Mouse (Mus musculus) brown adipose tissue, adult 24 weeks (tissue): ENCODE measurements at regions not wholly inside any gene's neighbourhood (a gene's known extent, or its start where the extent isn't known, plus 50 kb on each side); places are given as distances from the start of the nearest gene placed in this dataset.
"Not testable (repeated sequence)": the region's sequence is repeated elsewhere in the genome, so short reads cannot be mapped to it uniquely, and the experiment has no call there.

ENCODE experiments used
- H3K27ac ChIP-seq: fragments of 200-500 bp; replicated peaks from 2 replicates; pipeline ENCODE4 v1.5.1; 2012; ENCODE audit warnings: low read depth, mild to moderate bottlenecking, low read length
- H3K4me1 ChIP-seq: fragments of 200-500 bp; 2 replicates; pipeline ENCODE4 v1.6.1; 2012; ENCODE audit warnings: low read length, mixed read lengths; ENCODE audit not compliant: control insufficient read depth, insufficient read depth, insufficient read length
- H3K4me3 ChIP-seq: fragments of 200-500 bp; 2 replicates; pipeline ENCODE4 v1.5.1; 2012; ENCODE audit warnings: low read depth, mild to moderate bottlenecking, low read length, moderate library complexity; ENCODE audit not compliant: insufficient read depth

DNA sequence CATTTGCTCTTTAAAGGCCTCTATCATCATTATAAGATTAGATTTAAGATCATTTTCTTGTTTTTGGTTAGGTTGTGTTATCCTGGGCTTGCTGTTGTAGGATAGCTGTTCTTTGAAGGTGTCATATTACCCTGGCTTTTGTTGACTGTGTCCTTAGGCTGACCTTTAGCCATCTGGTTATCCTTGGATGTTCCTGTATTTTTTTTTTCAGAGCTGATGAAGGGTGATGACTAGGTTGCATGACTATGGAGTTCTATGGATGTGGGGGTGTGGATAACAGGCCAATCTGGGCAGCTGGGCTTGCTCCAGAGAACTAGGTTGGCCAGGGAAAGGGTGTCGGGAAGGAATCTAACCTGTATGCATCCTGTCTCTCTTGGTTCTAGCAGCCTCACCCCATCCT, 74.2 kb downstream of the Dmrta1 start:
- H3K4me1 ChIP-seq = no peaks in the 10 kb centered on the region
- no peak overlapping the region for H3K4me3 ChIP-seq
- H3K27ac ChIP-seq = no peak overlapping the region

DNA sequence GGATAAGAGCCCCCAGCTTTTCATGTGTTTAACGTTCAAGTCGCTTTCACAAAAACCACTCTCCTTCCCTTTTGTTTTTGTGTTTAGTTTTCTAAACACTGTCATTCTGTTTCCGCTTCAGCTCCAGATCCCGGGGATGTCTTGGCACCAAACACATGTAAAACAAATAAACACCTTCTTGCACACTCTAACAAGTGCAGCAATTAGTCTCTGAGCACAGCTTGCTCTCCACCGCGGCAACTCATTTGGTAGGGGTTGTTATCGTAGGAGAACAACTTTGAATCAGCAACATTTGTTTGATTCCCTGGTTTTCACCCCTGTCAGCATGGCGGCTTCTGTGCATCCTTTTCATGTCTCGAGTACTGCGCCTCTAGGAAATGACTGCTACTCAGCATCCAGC, 97.0 kb downstream of the Dmrta1 start:
- Histone ChIP-seq H3K4me3 (no peak overlapping the region), H3K4me1 (no peaks in the 10 kb centered on the region), H3K27ac (no peak overlapping the region)

DNA sequence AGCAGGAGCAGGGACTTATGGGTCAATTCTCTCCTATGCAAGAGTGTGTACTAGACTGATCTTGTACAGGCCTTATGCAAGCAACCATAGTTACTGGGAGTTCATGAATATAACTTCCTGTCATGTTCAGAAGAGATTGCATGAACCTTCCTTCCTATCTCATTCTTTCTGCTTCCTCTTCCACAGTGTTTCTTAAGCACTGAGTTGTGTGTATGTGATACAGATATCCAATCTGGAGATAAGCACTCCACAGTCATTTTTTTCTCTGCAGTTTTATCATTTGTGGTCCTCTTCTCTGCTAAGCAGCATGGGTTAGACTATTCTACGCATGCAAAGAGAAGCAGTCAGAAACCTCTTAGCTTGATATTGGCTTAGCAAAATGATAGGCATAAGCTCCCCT, 102.3 kb downstream of the Dmrta1 start:
- Histone ChIP-seq H3K27ac (no peak overlapping the region), H3K4me1 (no peaks in the 10 kb centered on the region), H3K4me3 (no peak overlapping the region)

DNA sequence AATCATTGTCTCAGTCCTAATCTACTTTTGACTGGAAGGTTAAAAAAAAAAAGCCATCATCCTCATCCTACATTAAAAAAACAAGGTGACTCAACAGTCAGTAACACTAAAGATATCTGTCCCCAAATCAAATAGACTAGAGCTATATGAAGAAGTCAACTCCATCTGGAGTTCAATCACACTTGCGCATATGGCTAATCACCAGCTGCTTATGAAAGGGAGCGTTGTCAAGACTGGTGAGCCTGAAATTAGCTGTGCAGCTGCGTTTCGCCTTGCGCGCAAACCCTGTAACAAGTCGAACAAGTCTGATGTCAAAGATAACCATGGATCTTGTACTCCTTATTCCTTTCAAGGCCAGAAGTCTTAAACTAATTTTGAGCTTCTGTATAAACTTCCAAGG, 137.6 kb downstream of the Dmrta1 start:
- H3K4me3 ChIP-seq = no peak overlapping the region
- no peak overlapping the region for H3K27ac ChIP-seq
- H3K4me1 ChIP-seq = no peaks in the 10 kb centered on the region

DNA sequence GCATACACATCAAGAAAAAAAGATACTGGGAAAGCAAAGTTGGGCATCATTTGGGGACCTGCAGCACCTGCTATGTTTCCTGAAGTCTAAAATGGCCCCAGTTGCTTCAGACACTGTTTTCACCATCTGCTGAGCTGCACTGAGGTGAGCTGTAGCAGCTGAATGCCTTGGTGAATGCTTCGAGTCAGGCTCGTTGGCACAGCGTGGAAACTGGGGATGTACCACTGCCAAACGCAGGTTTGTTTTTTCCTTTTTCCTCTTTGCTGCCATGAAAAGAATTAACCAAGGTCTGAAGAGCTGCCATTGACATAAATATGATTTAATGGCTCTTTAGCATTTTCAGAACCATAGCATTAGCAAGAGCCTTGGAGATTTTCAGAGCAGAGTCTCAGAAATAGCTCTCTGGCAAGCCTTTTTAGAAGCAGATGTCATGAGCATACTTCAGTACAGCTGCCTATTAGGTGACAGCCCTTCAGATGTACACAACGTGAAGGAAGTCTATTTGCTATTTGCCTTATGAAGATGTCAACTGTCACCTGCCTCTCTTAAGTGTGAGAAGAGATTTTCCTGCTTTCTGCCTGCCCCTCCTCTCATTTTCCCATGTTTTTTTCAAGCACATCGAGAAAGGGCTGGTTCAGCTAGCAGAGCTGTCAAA, 155.4 kb downstream of the Dmrta1 start:
- Histone ChIP-seq H3K27ac (no peak overlapping the region), H3K4me3 (no peak overlapping the region), H3K4me1 (no peaks in the 10 kb centered on the region)

DNA sequence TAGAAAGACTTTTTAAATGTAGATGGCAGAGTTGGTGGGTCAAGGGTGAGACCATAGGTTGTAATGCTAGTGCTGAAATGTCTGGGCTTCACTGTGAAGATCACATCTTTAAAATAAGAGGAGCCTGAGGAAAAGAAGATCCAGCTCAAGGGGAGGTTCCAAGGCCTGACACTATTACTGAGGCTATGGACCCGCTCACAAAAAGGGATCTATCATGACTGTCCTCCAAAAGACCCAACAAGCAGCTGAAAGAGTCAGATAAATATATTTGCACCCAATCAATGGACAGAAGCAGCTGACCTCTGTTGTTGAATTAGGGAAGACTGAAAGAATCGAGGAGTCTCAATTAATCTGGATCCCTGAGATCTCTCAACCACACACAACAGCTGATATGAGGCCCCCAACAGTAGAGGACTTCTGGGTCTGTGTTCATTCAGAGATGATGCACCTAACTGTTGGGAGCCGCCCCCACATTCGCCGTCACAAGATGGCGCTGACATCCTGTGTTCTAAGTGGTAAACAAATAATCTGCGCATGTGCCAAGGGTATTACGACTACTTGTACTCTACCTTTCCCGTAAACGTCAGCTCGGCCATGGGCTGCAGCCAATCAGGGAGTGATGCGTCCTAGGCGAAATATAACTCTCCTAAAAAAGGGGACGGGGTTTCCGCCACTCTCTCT, 196.3 kb downstream of the Dmrta1 start:
- H3K4me3 ChIP-seq = peak overlapping the region; percentile 14; the same call in 1 of the 2 replicates
- H3K27ac ChIP-seq, H3K4me1 ChIP-seq: not testable (repeated sequence)

DNA sequence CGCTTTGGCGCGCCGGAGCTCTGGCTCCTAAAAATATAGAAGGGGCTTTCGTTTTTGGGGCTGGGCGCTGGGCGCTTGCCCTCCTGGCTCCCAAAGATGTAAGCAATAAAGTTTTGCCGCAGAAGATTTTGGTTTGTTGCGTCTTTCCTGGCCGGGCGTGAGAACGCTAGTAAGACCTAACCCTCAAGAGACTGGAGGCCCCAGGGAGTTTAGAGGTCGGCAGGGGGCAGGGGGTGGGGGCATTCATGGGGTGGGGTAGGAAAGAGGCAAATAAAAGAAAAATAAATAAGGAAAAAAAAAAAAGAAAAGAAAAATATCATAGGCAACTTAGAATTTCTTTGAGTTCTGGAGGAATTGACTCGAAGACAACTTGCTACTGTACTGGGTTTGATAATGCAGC, 196.9 kb downstream of the Dmrta1 start:
- not testable (repeated sequence) for H3K4me3 ChIP-seq, H3K4me1 ChIP-seq, H3K27ac ChIP-seq

DNA sequence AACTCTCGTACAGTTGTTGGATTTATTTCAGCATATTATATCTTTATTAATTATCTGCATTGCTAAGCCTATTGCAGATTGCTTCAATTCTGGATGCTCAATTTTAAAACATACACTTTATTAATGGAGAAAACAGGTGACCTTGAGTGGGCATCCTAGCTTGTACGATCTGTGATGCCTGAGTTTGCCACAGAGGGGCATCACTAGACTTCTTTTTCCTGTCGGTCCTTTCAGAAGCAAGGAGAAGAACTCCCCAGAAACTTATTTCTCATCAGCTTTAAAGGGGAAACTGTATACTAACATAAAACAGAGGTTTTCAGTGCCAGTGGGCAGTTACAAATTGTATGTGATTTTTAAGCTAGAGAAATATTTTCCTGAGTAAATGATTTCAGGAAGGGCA, 201.8 kb downstream of the Dmrta1 start:
- Histone ChIP-seq H3K4me3 (no peak overlapping the region), H3K4me1 (no peaks in the 10 kb centered on the region), H3K27ac (no peak overlapping the region)

DNA sequence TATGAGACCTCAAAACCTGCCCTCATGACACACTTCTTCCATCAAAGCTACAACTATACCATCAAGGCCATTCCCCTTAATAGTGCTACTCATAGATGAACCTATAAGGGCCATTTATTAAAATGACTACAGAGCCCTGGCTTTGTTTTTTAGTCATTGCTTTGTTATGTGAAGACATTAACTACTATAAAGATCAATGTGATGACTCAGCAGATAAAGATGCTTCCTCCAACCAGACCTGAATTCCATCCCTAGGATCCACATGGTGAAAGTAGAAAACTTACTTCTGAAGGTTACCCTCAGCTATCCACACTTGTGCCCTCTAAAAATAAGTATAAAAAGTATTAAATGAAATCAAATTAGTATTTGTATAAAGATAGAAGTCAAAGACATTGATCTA, 230.4 kb downstream of the Dmrta1 start:
- Histone ChIP-seq H3K4me1 (no peaks in the 10 kb centered on the region), H3K27ac (no peak overlapping the region), H3K4me3 (no peak overlapping the region)

DNA sequence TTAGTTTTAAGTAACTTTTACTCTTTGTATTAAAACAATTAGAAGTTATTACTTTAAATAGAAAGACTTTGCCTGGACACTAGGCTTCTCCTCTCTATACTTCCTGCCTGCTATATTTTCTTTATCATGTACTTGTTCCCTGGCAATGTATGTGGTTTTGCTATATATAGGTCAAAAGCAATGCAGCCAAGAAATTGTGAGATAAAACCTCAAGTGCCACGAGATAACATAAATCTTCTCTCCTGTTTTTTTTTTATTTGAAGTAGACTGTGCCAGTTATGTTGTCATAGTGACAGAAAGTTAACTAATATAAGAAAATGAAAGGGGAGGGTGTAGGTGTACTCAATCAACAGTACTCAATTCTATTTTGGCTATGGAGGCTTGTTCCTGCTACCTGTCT, 258.4 kb downstream of the Dmrta1 start:
- Histone ChIP-seq H3K4me1 (no peaks in the 10 kb centered on the region), H3K4me3 (no peak overlapping the region), H3K27ac (no peak overlapping the region)

DNA sequence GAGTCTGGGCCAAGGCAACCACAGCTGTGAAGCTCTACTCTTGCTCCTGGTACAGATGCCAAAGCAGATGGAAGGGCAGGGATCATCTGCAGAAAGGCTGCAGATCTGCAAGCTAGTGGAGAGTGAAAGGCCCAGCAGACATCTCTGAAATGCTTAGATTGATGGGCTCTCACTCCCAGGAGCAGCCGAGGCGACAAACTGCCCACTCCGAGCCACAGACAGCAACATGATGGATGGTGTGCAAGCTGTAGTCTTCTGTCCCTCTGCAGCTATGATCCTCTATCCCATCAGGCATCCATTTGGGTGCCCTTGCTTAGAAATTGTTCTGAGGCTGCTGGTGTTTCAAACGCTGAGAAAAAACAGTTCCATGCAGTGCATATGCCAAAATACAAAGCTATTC, 262.1 kb downstream of the Dmrta1 start:
- no peaks in the 10 kb centered on the region for H3K4me1 ChIP-seq
- H3K27ac ChIP-seq = no peak overlapping the region
- H3K4me3 ChIP-seq = no peak overlapping the region

DNA sequence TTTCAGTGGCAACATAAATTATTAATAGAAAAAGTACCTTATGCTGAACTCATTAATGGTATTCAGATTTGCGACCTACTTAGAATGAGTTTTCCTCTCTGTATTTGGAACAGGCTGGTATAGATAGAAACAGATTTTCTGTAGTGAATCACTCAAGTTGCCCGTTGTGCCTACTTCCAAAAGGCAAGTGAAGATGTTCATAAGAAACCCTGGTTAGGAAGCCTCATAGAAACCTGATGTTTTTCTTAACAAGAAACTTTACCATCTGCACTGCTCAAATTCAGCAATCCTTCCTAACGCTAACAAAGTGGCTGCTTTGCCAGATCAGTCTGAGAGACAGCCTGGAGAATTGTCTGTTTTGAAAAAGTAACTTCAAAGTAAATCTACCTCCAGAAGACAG, 242.5 kb upstream of the Zfp352 start:
- no peaks in the 10 kb centered on the region for H3K4me1 ChIP-seq
- no peak overlapping the region for H3K4me3 ChIP-seq
- no peak overlapping the region for H3K27ac ChIP-seq

DNA sequence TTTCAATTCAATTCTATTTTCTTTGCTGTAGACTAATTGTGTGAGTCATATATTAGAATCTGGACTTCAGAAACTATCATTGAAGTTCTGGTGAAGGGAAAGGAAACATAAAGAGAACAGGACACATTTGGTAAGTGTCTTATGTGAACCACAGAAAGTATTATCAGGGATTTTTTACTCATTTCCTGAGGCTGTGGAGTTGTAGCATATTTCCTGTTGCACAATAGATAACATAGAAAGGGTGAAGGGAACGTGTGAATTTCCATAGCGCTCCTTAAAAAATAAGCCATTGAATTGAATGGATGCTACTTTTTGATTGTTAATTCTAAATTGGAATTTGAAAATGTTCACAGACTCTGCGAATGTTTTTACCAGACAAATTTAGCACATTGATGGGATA, 215.2 kb upstream of the Zfp352 start:
- no peak overlapping the region for H3K27ac ChIP-seq
- no peaks in the 10 kb centered on the region for H3K4me1 ChIP-seq
- no peak overlapping the region for H3K4me3 ChIP-seq

DNA sequence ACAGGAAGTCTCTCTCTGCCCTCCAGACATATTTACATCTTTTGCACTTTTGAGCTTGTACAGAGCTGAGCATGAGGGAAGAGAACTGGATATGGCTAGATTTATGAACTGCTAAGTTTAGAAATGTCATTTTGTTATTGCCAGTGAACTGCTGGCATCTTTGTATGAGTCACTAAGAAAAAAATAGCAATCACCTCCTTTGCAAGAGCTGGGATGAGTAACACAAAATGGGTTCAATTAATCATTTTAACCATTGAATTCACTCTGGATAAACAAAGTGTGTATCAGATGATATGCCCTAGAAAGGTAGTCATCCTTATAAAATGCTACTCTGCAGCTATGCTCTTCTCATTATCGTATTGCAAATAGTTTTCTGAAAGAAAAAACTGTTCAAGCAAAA, 214.7 kb upstream of the Zfp352 start:
- H3K4me1 ChIP-seq = no peaks in the 10 kb centered on the region
- H3K27ac ChIP-seq = no peak overlapping the region

DNA sequence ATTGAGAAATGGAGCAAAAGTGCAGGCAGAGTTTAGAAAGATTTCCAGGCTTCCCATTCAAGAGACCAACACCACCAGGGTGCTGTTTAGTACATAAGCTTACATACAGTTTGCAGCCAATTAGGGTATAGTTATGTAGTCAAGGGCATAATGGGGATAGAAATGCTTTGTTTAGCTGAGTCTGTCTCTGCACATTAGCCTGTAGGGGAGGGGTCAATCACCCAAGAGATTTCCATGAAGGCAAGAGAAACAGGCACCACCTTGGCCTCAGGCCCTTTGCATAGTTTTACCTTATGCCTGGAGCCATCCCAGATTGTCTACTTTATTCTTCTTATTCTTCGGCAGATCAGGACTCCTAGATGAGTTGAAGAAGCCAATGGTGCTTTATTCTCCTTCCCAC, 205.9 kb upstream of the Zfp352 start:
- H3K4me3 ChIP-seq = no peak overlapping the region
- H3K4me1 ChIP-seq = no peaks in the 10 kb centered on the region
- H3K27ac ChIP-seq = no peak overlapping the region

More for the DNA sequence above, 214.7 kb upstream of the Zfp352 start:
- no peak overlapping the region for H3K4me3 ChIP-seq

DNA sequence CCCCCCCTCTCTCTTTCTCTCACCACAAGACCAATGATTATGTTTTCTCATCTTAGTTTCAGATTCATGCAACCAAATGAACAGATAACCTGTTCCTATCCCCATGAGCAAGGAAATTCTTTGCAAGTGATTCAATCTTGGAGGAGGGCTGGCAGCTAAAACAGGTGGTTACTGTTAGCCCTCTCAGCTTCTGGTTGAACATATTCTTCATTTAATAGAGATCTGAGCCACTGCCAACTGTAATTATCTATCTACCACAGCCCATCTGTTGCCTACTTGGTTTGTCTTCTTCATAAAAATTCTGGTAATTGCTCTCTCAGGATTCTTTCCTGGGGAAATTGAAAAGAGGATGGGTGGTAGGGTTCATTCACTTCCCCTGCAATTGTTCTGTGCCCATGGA, 204.4 kb upstream of the Zfp352 start:
- Histone ChIP-seq H3K4me1 (no peaks in the 10 kb centered on the region), H3K27ac (no peak overlapping the region), H3K4me3 (no peak overlapping the region)
